Mouse (Mus musculus) embryo, embryonic 11.5 days (tissue): ENCODE data around the gene Palm3.

Experiments
- DNase-seq: peaks from one replicate; pipeline ENCODE4 v3.0.0-alpha.2; 2012; ENCODE audit warnings: low read depth, low spot score

Palm3 gene

DNA sequence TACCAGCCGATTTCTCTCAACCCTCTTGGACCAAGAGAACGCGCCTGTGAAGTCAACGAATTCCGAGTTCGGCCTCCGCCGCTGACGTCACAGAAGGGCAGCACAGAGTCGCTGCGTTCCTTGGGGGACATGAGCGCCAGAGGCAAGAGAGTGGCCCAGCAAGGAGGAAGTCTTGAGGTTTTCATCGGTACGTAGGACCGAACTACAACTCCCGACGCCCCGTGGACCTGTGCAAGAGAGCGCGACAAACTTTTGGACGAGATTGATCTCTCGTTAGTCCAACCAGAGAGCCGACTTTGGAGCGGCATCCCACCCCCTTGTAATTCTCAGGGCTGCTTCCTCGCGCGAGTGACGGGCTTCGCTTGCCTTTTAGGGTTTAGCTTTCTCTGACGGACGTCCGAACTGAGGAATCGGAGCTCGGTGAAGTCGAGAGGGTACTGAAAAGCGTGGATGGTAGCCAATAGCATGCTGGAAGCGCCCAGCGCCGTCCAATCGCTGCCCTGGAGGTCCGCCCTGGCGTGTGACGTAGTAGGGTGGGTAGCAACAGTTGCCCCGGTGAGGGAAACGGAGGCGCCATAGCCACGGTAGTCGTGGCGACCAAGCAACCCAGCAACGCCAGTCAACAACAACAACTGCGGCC is 45.1 kb downstream of the Palm3 start, which contains the start of gene Rfx1:
TSS of gene Rfx1 (plus strand) at position 544 of the 640 bp plus-strand sequence.
- peak; percentile 98 for DNase-seq

DNA sequence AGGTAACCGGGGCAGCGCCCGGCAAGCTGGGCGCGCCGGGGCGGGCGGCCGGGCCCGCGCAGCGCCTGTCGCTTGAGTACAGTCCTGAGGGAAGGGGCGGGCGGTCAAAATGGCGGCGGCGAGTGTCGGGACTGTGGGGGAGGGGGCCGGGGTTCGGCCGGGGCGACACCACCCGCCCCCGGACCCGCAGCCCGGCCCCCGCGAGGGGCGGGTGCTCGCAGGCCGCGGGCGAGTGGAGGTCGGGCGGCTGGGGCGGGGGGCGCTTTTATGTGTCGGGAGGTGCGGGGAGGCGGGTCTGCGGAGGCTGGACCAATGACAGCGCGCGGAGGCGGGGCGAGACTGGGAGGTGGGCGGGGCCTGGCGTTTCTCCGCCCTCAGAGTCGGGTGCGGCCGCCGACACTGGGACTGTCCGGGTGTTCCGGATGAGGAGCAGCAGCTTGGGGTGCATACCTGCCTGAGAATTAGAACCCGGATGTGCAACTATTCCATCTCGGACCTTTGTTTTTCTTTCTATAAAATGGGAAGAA is 45.8 kb downstream of the Palm3 start:
- peak; percentile 85 for DNase-seq

DNA sequence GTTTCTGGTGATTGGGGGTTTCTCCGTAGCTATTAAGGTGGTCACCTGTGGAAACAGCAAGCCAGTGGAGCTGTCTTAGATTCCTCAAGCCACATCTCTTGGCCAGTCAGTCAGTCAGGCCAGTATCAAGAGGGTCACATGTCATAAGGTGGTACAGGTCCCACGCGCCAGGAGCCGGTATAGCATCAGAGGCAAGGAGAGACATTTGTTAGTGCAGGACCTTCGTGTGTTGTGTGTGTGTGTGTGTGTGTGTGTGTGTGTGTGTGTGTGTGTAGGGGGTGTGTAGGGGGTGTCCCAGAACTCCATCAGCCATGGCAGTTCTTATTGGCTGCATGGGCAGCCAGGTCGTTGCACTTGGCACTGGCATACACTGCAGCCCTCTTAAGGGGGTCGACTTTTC is 46.6 kb downstream of the Palm3 start:
- DNase-seq, result no peak

DNA sequence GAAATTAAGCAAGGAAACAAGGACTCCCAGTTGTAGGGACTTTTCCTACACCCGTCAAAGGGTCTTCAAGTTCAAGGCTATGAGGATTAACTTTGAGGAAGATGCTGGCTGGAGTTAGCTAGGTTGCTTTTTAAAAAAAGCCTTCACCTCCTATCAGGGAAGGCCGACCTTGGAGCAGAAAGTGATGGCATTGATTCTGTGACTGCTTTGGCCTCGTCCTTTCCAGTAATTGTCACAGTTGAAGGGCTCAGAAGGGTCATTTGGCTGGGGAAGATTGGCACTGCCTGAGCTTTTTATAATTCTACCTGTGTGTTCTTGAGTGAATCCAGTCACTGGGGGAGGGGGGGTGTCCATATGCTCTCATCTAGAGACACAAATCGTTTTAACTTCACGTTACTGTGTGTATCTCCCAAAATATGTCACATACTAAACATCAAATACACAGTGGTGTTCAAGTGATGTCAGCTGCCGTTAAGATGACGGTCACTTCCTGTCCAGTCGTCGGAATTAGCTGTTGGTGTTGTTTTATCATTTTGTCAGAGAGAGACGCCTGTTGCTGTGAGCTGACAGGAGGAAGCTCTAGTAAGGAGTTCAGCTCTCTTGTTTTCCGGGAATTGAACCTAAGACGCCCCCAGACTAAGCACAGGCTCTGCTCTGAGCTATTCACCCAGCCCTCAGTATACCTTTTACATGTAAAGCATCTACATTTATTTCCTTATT is 47.2 kb downstream of the Palm3 start:
- DNase-seq, result no peak

DNA sequence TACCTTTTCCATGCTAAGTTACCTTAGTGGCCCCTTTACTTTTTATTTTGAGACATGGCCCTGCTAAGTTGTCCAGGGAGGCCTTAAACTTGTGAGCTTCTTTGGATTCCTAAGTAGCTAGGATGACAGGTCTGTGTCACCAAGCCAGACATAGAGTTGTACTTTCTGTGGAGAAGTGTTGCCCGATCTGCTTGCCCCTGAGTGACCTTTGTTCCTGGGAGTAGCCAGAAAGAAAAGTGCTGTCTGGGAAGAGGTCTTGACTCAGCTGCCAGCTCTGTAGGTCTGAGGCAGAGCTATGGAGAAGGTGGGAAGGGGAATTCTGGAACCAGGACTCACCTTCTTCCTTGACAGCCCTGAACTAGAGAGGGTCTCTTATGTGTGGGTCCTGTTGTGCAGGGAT is 47.9 kb downstream of the Palm3 start:
- DNase-seq, result no peak

DNA sequence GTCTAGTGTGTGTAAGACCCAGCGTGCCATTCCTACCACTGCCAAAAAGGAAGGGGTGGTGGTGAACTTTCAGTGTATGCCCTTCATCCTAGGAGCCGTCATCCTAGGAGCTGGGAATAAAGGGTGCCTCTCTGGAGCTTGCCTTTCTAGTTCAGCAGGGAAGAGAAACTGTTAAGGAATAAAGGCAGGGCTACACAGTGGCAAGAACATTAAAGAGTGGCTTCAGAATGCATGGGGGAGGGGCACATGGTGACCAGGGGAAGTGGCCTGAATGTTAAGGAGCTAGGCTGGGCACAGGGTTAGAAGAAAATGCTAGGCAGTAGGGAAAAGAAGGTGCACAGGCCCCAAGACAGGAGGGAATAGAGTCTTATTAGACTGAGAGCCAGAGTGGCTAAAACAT is 48.5 kb downstream of the Palm3 start:
- no peak for DNase-seq

DNA sequence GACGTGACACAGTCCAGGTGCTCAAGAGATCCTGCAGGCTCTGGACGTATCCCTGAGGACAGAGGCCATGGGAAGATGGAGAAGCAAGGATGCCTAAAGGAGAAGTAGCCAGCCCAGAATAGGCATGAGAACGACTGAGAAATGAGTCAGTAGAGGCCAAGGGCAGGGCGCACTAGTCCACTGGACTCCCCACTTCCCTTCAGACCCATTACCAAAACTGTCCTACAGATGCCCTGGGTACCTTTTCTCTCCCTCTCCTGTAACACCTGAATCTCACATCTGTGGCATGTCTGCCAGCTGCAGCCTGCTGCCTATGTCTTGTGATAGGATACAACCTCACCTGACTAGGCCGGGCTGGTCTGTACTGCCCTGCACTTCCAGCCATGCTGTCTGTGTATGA is 49.0 kb downstream of the Palm3 start:
- DNase-seq, result no peak

DNA sequence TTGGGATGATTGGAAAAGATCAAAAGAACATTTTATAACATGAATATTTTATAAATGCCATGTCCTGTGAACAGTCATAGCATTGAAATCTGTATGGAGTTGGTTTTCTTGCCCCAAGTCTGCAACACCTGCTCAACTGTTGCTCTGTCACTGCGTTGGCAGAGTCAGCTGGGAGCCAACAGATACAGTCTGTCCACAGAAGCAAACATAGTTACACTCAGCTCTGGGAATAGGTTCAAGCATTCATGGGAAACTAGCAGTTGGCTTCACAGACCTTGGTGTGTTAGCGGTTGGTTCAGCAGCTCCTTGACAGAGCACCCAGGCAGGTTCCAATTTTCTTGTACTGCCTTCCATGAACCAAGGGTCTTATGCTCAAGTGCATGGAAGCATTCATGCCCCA is 49.4 kb downstream of the Palm3 start:
- DNase-seq, result no peak

DNA sequence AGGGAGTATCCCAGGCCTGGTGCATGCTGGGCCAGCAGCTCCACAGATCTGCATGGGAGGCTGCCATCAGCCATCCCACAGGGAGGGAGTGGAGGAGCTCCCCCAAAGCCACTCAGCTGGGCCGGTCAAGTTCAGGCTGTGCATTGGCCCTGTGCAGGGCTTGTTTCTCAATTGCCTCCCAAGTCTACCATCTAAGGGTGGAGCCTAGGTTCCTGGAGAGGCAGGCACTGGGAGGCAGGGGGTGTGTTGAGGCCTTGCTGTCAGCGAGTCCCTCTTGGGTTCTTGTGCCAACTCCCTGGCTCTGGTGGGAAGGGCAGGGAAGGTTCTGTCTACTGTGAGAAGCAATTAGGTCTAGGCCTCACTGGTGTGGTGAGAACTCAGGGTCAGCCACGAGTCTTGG is 50.6 kb downstream of the Palm3 start:
- no peak for DNase-seq

DNA sequence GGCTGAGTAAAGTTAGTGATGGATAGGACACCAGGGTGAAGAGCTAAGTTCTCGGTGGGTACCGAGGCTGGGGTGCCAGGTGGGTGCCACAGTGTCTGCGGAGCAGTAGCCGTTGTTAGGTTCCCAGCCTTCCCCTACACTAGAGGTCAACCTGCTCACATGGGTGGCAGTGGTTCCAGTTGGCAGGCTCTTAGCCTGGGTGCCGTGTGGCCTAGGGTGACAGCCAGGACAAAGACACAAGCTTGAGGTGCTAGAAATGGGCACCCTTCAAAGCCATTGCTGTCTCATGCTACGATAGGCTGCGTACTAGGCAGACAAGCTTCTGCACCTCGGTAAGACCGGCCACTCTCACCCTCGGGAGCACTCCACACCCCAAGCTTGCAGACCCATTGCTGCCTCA is 51.0 kb downstream of the Palm3 start:
- DNase-seq, result no peak

DNA sequence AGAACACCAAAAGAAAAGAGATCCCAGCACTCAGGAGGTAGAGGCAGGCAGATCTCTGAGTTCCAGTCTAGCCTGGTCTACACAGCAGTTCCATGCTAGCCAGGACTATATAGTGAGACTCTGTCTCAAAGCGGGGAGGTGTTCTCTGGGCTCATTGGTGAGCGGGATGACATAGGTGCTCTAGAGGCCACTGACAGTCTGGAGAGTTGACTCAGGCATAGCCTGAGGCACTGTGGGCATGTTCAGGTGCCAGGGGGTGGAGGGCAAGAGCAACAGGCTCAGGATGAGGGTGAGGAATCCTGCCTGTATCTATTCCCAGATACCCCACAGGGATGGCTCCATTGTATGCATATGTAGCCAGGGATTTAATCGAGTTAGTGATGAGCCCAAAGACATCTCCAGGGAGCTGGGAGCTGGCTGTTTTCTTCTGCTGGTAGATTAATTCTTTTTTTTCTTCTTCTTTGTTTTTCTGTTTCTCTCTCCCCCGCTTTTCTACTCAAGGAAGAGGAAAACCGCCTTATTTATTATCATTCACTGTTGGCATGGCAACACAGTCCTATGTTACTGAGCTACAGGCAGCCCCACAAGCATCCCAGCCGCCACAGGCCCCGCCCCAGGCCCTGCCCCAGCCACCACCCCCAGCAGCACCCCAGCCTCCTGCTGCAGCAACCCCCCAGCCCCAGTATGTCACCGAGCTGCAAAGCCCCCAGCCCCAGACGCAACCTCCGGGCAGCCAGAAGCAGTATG is 52.1 kb downstream of the Palm3 start:
- DNase-seq, result no peak

DNA sequence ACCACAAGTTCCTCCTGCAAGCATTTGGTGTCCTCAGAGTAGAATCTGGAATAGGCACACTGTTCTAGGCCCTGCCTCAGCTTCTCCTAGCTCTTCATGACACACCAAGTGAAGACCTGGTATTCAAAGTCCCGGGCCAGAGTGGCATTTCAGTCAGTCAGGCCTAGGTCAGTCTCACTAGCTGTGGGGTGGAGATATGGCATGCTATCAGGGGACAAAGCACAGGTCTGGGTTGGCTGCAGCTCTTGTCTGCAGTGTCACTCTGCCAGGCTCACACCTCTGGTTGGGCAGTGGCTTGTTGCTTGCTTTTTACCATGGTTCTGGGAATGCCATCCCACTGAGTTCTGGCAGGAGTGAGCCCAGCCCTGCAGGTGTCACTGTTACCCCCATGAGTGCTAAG is 55.1 kb downstream of the Palm3 start:
- no peak for DNase-seq

DNA sequence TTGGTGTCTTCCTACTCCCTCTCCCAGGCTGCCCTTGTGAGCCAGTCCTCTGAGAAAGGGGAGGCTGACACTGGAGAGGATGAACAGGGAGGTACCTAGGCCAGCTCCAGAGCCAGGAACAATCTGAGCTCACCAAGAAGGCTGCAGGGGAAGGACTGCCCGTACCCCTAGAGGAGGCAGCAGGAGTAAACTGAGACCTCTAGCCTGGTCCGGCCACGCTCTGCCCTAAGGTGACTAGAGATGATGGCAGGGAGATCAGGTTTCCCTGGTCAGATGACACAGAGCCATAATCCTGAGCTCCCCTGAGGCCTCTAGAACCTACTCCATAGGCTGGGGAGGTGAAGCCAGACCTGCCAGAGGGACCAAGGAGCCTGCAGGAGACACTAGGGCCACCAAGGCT is 55.6 kb downstream of the Palm3 start:
- no peak for DNase-seq

DNA sequence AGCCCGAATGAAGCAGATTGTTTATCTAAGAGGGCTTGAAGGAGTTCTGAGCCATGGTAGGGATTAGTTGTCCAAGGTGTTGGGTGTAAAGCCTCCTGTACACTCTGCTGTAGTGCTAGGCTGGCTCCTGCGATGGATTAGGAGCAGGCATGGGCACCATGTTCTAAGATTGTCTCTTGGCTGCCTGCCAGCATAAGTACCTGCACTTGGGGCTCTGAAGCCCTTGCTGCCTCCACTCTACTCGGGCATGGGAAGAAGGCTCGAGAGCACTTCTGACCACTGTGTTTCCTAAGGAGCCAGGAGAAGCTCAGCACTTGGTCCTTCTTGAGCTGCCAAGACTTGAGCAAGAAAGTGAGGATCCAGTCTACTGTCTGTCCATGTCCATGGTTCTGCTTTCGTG is 57.9 kb downstream of the Palm3 start:
- DNase-seq, result no peak
